Mouse (Mus musculus) neural tube, embryonic 14.5 days (tissue): ENCODE results near the gene Rd3. TPM values are rescaled to one million over a fixed set of nuclear protein-coding genes. Genes with fewer than 3 reads are reported as not detected.

ENCODE experiments used
- ATAC-seq: fragments of 200-750 bp; cut with Nextera tagmentation; 2 replicates; pipeline ENCODE4 v1.8.0; 2017; ENCODE audit warnings: low read depth, mild to moderate bottlenecking, moderate TSS enrichment, moderate library complexity
- H3K27ac ChIP-seq: fragments of 300-500 bp; sonication (generic); 2 replicates; pipeline ENCODE4 v1.5.1; 2014; ENCODE audit warnings: low read depth, mild to moderate bottlenecking, control low read depth, low read length, moderate library complexity, mixed read lengths
- H3K27me3 ChIP-seq: fragments of 300-500 bp; sonication (generic); 2 replicates; pipeline ENCODE4 v1.6.1; 2014; ENCODE audit warnings: low read length; ENCODE audit not compliant: control insufficient read depth, insufficient read depth
- H3K36me3 ChIP-seq: fragments of 300-500 bp; sonication (generic); 2 replicates; pipeline ENCODE4 v1.6.1; 2014; ENCODE audit warnings: low read length, mixed read lengths; ENCODE audit not compliant: control insufficient read depth, insufficient read depth
- H3K4me1 ChIP-seq: fragments of 300-500 bp; sonication (generic); 2 replicates; pipeline ENCODE4 v1.6.1; 2014; ENCODE audit warnings: low read length; ENCODE audit not compliant: control insufficient read depth, insufficient read depth
- H3K4me2 ChIP-seq: fragments of 300-500 bp; sonication (generic); 2 replicates; pipeline ENCODE4 v1.6.1; 2014; ENCODE audit warnings: mild to moderate bottlenecking, low read depth, low read length, control low read depth
- H3K4me3 ChIP-seq: fragments of 300-500 bp; sonication (generic); 2 replicates; pipeline ENCODE4 v1.5.1; 2014; ENCODE audit warnings: low read depth, low read length, control low read depth, mixed read lengths
- H3K9ac ChIP-seq: fragments of 300-500 bp; sonication (generic); replicated peaks from 2 replicates; pipeline ENCODE4 v1.6.1; 2014; ENCODE audit warnings: low read depth, mild to moderate bottlenecking, control low read depth, low read length, mixed read lengths
- H3K9me3 ChIP-seq: fragments of 300-500 bp; sonication (generic); 2 replicates; pipeline ENCODE4 v1.6.1; 2016; ENCODE audit warnings: low read length; ENCODE audit not compliant: control insufficient read depth
- WGBS: fragments of 180-500 bp; shearing (Covaris S2); extraction: QIAGEN DNeasy Blood & Tissue Kit; methylation state at CpG from one replicate; pipeline ENCODE4 v1.1.7; 2014; 5-methylcytosine and 5-hydroxymethylcytosine counted together
- polyA plus RNA-seq: library from polyadenylated mRNA; unstranded; fragments of >200 nt; fragmentation: Nextera tagmentation; extraction: Ambion mirVana; gene quantifications from 2 replicates; pipeline ENCODE4 v1.2.1, GENCODE M21; 2014

Rd3 gene
- polyA plus RNA-seq, 1 experiment from 2014 or later = 1.1 TPM

GRCm38 (mm10) chr1:191956871-191957270 is 20.3 kb upstream of the Rd3 start:
- no peak overlapping the region for H3K4me3 ChIP-seq
- H3K27ac ChIP-seq = no peak overlapping the region
- H3K9me3 ChIP-seq = no peaks in the 10 kb centered on the region
- ATAC-seq = no peak
- no peaks in the 10 kb centered on the region for H3K4me1 ChIP-seq
- H3K9ac ChIP-seq = no peak overlapping the region
- no peaks in the 10 kb centered on the region for H3K36me3 ChIP-seq
- no peaks in the 10 kb centered on the region for H3K27me3 ChIP-seq
- WGBS = 88% methylated on average over 2 of the region's 2 CpGs
- no peak overlapping the region for H3K4me2 ChIP-seq

GRCm38 (mm10) chr1:191957321-191957720 is 19.8 kb upstream of the Rd3 start:
- ATAC-seq = no peak
- H3K27me3 ChIP-seq = no peaks in the 10 kb centered on the region
- no peaks in the 10 kb centered on the region for H3K36me3 ChIP-seq
- no peaks in the 10 kb centered on the region for H3K4me1 ChIP-seq
- H3K4me3 ChIP-seq = no peak overlapping the region
- no peak overlapping the region for H3K27ac ChIP-seq
- WGBS = 94% methylated on average over 3 of the region's 3 CpGs
- no peaks in the 10 kb centered on the region for H3K9me3 ChIP-seq
- H3K9ac ChIP-seq = no peak overlapping the region
- no peak overlapping the region for H3K4me2 ChIP-seq

GRCm38 (mm10) chr1:191960946-191961345 is 16.2 kb upstream of the Rd3 start:
- Histone ChIP-seq H3K9ac (no peak overlapping the region), H3K27ac (no peak overlapping the region), H3K4me3 (no peak overlapping the region), H3K9me3 (no peaks in the 10 kb centered on the region), H3K27me3 (no peaks in the 10 kb centered on the region), H3K4me2 (no peak overlapping the region), H3K4me1 (no peaks in the 10 kb centered on the region), H3K36me3 (no peaks in the 10 kb centered on the region)
- WGBS = 68% methylated on average over 2 of the region's 2 CpGs
- no peak for ATAC-seq

- H3K27me3 ChIP-seq = no peaks in the 10 kb centered on the region
- H3K9me3 ChIP-seq = no peaks in the 10 kb centered on the region
- H3K9ac ChIP-seq = no peak overlapping the region
- no peaks in the 10 kb centered on the region for H3K4me1 ChIP-seq
- 81% methylated on average over 3 of the region's 3 CpGs for WGBS
- H3K4me3 ChIP-seq = no peak overlapping the region
- no peak overlapping the region for H3K27ac ChIP-seq
- no peaks in the 10 kb centered on the region for H3K36me3 ChIP-seq
- H3K4me2 ChIP-seq = no peak overlapping the region
- no peak for ATAC-seq
Observed at GRCm38 (mm10) chr1:191963413-191963812, 13.8 kb upstream of the Rd3 start.

GRCm38 (mm10) chr1:191963948-191964772 is 13.0 kb upstream of the Rd3 start:
- no peak overlapping the region for H3K9ac ChIP-seq
- WGBS = 21% methylated on average over 8 of the region's 8 CpGs
- no peak overlapping the region for H3K27ac ChIP-seq
- H3K27me3 ChIP-seq = no peaks in the 10 kb centered on the region
- H3K9me3 ChIP-seq = no peaks in the 10 kb centered on the region
- H3K4me3 ChIP-seq = no peak overlapping the region
- ATAC-seq = peak; percentile 84; the same call in 1 of the 2 replicates
- H3K4me2 ChIP-seq = no peak overlapping the region
- no peaks in the 10 kb centered on the region for H3K4me1 ChIP-seq
- H3K36me3 ChIP-seq = no peaks in the 10 kb centered on the region

GRCm38 (mm10) chr1:191964773-191965481 is 12.2 kb upstream of the Rd3 start:
- Histone ChIP-seq H3K27ac (no peak overlapping the region), H3K4me3 (no peak overlapping the region), H3K9ac (no peak overlapping the region), H3K9me3 (no peaks in the 10 kb centered on the region), H3K4me2 (no peak overlapping the region), H3K27me3 (no peaks in the 10 kb centered on the region), H3K4me1 (no peaks in the 10 kb centered on the region), H3K36me3 (no peaks in the 10 kb centered on the region)
- peak; percentile 31; the same call in 1 of the 2 replicates for ATAC-seq
- 21% methylated on average over 13 of the region's 13 CpGs for WGBS

GRCm38 (mm10) chr1:191969939-191970338 is 7.2 kb upstream of the Rd3 start:
- H3K4me3 ChIP-seq = no peak overlapping the region
- 80% methylated on average over 5 of the region's 5 CpGs for WGBS
- no peak overlapping the region for H3K27ac ChIP-seq
- no peaks in the 10 kb centered on the region for H3K27me3 ChIP-seq
- no peaks in the 10 kb centered on the region for H3K36me3 ChIP-seq
- H3K4me2 ChIP-seq = no peak overlapping the region
- ATAC-seq = no peak
- H3K9ac ChIP-seq = no peak overlapping the region
- no peaks in the 10 kb centered on the region for H3K9me3 ChIP-seq
- no peaks in the 10 kb centered on the region for H3K4me1 ChIP-seq

- no peaks in the 10 kb centered on the region for H3K9me3 ChIP-seq
- H3K9ac ChIP-seq = no peak overlapping the region
- WGBS = 68% methylated on average over 13 of the region's 13 CpGs
- H3K4me1 ChIP-seq = no peaks in the 10 kb centered on the region
- no peak overlapping the region for H3K4me3 ChIP-seq
- H3K4me2 ChIP-seq = no peak overlapping the region
- no peaks in the 10 kb centered on the region for H3K27me3 ChIP-seq
- ATAC-seq = no peak
- no peak overlapping the region for H3K27ac ChIP-seq
- no peaks in the 10 kb centered on the region for H3K36me3 ChIP-seq
Observed at GRCm38 (mm10) chr1:191974509-191975405, 2.4 kb upstream of the Rd3 start.
